ENCODE assay signal across 13 mouse cellular contexts in genomic region chr7:124907233-124907632, GRCm38 (mm10).
DNase-seq lines count a peak whose midpoint lies in the region; ATAC-seq lines count a peak whose summit lies in the region.
"Had no signal": no experiment of that assay in that cellular context is flagged by ENCODE, and none has a peak within 500 bp of the region (broad histone marks: within the 10 kb centered on the region; RNA-seq: fewer than 3 reads in every experiment).

No protein-coding gene starts in this region.

- DNase-seq in heart, postnatal 36 days, result no peak
- no peak for DNase-seq in lung, adult 18-20 months
- peak; percentile 42 to 44 for DNase-seq in left cerebral cortex, adult 18-20 months (ENCODE audit: low spot score in 2 of 2)
- DNase-seq in right cerebral cortex, postnatal 36 days (ENCODE audit: low spot score in 2 of 2), result peak; percentile 42 to 69
- DNase-seq in urinary bladder, postnatal 36 days (ENCODE audit: low spot score in 2 of 2), result no peak
- DNase-seq: cerebellum, postnatal 14 days; kidney, adult 11 months; thymus, postnatal 4 days had no signal

- H3K27me3 ChIP-seq in heart, embryonic 13.5 days (replicated peaks), result no peaks in the 10 kb centered on the region
- H3K27me3 ChIP-seq in lung, embryonic 16.5 days (ENCODE audit: control insufficient read depth, insufficient read depth, low read depth, low read length), result no peaks in the 10 kb centered on the region
- H3K27me3 ChIP-seq: hindbrain, embryonic 12.5 days; limb, embryonic 15.5 days had no signal

- intact Hi-C loops in heart, postnatal 36 days (cut with DNase I), result no loop called here

- no peak overlapping the region for H3K9ac ChIP-seq in heart, embryonic 13.5 days
- no peak overlapping the region for H3K9ac ChIP-seq in lung, embryonic 16.5 days (ENCODE audit: low read length)
- H3K9ac ChIP-seq: hindbrain, embryonic 12.5 days; limb, embryonic 15.5 days had no signal

- 0 out of 2 replicates have a peak, but pooled peaks cover 7% of the 10 kb centered on the region for H3K4me1 ChIP-seq in heart, embryonic 13.5 days
- H3K4me1 ChIP-seq in lung, embryonic 16.5 days (replicated peaks; ENCODE audit: control insufficient read depth, insufficient read depth, low read length), result no peaks in the 10 kb centered on the region
- H3K4me1 ChIP-seq: hindbrain, embryonic 12.5 days had no signal

- H3K27ac ChIP-seq in heart, embryonic 13.5 days (replicated peaks), result peak overlapping the region; percentile 28; the same call in 1 of the 2 replicates
- peak overlapping the region; percentile 11 for H3K27ac ChIP-seq in lung, embryonic 16.5 days (ENCODE audit: low read length)
- H3K27ac ChIP-seq: hindbrain, embryonic 12.5 days; limb, embryonic 15.5 days had no signal

- H3K36me3 ChIP-seq in heart, embryonic 13.5 days, result no peaks in the 10 kb centered on the region
- no peaks in the 10 kb centered on the region for H3K36me3 ChIP-seq in lung, embryonic 16.5 days (ENCODE audit: control insufficient read depth, insufficient read depth, low read length)
- H3K36me3 ChIP-seq: hindbrain, embryonic 12.5 days; limb, embryonic 15.5 days had no signal

- H3K9me3 ChIP-seq in heart, embryonic 13.5 days, result peaks cover 20% of the 10 kb centered on the region
- H3K9me3 ChIP-seq in lung, embryonic 16.5 days (ENCODE audit: control insufficient read depth, low read length), result no peaks in the 10 kb centered on the region
- H3K9me3 ChIP-seq: limb, embryonic 15.5 days had no signal

- no peak for ATAC-seq in heart, embryonic 13.5 days (ENCODE audit: extremely low read depth, insufficient number of reproducible peaks, low FRiP score, low TSS enrichment)
- peak; percentile 74 for ATAC-seq in lung, embryonic 16.5 days (ENCODE audit: low read depth)
- ATAC-seq: forebrain, embryonic 16.5 days had no signal

- 61% methylated on average over 5 of the region's 5 CpGs for WGBS in heart, embryonic 13.5 days
- 56% methylated on average over 5 of the region's 5 CpGs for WGBS in lung, embryonic 16.5 days

- H3K4me2 ChIP-seq in heart, embryonic 13.5 days, result no peak overlapping the region
- H3K4me2 ChIP-seq in lung, embryonic 16.5 days (ENCODE audit: low read depth, low read length), result no peak overlapping the region
- H3K4me2 ChIP-seq: hindbrain, embryonic 12.5 days; limb, embryonic 15.5 days had no signal

- H3K4me3 ChIP-seq in heart, embryonic 13.5 days, result no peak overlapping the region
- no peak overlapping the region for H3K4me3 ChIP-seq in lung, embryonic 16.5 days (ENCODE audit: low read length)
- H3K4me3 ChIP-seq: hindbrain, embryonic 12.5 days; limb, embryonic 15.5 days had no signal

Comparison
In these comparisons a context has a peak if more than half of its experiments do, and no peak if none do; other contexts are left out.
1. DNase-seq: peak in left cerebral cortex, adult 18-20 months (2 of 2) and right cerebral cortex, postnatal 36 days (2 of 2); none in heart, postnatal 36 days (0 of 2), lung, adult 18-20 months (0 of 2) and urinary bladder, postnatal 36 days (0 of 2).